Mouse (Mus musculus) gastrocnemius, postnatal 4 days (tissue): ENCODE measurements around the gene Cnppd1. TPM values are rescaled to one million over a fixed set of nuclear protein-coding genes. Genes with fewer than 3 reads are reported as not detected.

ENCODE experiments used
- DNase-seq, 2 experiments: peaks; one replicate each; pipeline ENCODE4 v3.0.0; 2021 to 2022; ENCODE audit warnings: low spot score in 2 of 2, mixed read lengths in 2 of 2
- long read RNA-seq, 2 experiments: library from polyadenylated mRNA; stranded (forward); transcript quantifications; one replicate each; pipeline ENCODE4 v2.0.0; 2021
- total RNA-seq, 2 experiments: library from RNA; stranded (reverse); gene quantifications; 2 replicates each; pipeline ENCODE4 v1.2.3; 2021

The Cnppd1 gene
- total RNA-seq = 10 to 100 TPM; 29.1 to 29.7 TPM
- long read RNA-seq, experiment 1, transcript Cnppd1-202 (9 exons, 3,669 nt) = major isoform, 19 of 46 reads
- long read RNA-seq, experiment 1, transcript Cnppd1-208 (8 exons, 2,062 nt) = minor isoform, 11 of 46 reads
- long read RNA-seq, experiment 1, partial matches to known transcripts = 4 of 46 reads
- long read RNA-seq, experiment 1, other reads (novel, unspliced or antisense) = 8 of 46 reads
- long read RNA-seq, experiment 2, transcript Cnppd1-208 (8 exons, 2,062 nt) = minor isoform, 10 of 42 reads
- long read RNA-seq, experiment 2, transcript Cnppd1-201 (10 exons, 2,429 nt) = minor isoform, 6 of 42 reads
- long read RNA-seq, experiment 2, transcript Cnppd1-202 (9 exons, 3,669 nt) = major isoform, 16 of 42 reads
- long read RNA-seq, experiment 2, partial matches to known transcripts = 2 of 42 reads
- long read RNA-seq, experiment 2, other reads (novel, unspliced or antisense) = 8 of 42 reads

GRCm38 (mm10) chr1:75142301-75143261, at the start of gene Cnppd1, which contains the start of gene Retreg2:
Gene Cnppd1 (minus strand): TSS chr1:75142711.
Gene Retreg2 (plus strand): TSS chr1:75142778.
- peak; percentile 93 to 97 for DNase-seq

DNA sequence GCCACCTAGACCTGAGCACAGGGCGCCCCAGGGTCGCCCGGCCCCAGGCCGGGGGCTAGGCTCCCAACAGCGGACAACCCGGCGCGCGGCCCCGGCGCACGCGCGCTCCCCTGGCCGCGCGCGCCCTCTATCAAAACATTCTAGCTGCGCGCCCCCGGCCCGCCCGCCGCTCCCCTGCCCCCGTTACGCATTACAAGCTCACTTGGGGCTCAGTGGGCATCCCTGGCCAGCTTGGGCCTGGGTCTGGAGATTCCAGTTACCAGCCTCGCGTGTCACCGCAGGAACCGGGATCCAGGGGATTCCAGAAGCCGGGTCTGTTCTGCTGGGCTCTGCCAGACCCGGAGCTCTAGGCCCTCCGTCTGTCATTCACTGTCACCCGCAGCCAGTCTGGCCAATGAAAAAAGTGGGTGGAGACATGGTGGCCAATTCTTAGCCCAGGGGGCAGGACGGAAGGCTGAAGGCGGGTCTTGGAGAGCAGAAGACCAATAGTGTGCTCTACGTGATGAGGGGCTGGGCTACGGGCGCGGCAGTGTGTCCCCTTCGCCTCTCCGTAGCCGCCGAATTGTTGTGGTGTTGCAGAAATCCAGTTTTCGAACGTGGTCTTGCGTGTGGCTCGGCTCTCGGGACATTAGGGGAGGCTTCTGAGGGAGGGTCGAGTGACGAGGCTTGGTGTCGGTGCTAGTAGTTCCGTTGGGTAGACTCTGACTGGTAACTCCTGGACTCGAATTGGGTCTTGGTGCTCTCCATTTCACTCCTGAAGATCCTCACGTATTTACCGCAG, 49.3 kb upstream of the Cnppd1 start, which contains the start of the genes Ankzf1 and Atg9a:
Ankzf1 (plus strand) TSS at position 530 of the 781 bp plus-strand sequence.
Atg9a (minus strand) TSS at position 575 of the 781 bp plus-strand sequence.
- DNase-seq = peak; percentile 81 to 91

DNA sequence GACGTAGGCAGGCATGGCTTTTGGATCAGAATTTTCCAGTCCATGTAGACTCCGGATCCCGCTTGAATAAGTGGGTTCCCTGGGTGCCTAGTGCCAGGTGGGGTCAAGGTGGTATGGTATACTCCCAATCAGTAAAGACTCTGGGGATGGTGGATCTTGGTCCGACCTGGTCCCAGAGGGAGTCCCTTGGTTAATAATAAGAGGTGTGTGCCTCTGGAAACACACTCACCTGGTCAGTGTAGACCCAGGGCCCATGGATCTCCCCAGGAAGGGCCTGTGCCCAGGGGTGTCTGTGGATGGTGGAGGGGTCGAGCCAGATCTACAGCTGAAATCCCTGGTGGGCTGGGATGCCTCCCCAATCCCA, 48.7 kb upstream of the Cnppd1 start:
- DNase-seq = no peak

DNA sequence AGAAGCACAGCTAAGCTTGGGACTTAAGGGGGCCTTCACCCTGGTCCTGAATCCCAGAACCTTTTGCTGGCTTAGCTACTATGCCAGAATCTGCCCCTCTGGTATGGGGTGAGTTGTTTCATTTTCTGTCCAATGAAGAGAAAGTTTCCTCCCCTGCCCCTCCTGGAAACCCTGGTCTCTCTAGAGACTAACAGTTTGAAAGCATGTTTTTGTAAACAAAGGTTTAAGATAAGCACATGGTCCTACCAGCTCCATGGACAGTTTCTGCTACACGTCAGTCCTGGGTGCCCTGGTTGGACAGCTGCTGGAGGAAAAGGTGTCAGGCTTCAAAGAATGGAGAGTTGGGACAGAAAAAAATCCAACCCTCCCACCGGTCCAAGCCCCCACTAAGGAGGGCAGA, 48.1 kb upstream of the Cnppd1 start:
- no peak for DNase-seq

DNA sequence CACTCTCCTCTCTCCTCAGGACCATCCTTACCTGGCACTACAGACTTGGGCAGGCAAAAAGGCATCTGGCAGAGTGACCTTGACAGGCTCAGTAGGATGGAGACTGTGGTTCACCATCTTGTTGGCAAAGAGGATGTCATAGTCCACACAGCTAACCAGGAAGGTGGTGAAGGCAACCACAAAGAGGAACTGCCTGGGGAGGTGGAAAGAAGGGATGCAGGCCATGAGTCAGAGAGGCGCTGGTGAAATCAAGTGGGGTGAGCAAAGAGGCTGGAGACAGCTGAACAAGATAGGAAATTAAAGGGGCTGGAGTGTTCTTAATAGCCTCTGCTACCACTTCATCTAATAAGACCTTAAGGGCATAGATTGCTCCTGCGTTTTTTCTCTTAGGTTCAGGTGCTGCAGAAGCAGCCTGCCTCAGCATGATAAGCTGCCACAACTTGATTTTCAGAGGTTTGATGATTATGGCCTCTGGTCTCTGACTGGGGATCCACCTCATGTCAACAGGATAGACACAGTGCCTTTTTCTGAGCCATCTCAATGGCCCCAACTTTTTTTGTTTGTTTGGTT, 45.5 kb upstream of the Cnppd1 start:
- no peak for DNase-seq

- DNase-seq = no peak
Measured at GRCm38 (mm10) chr1:75187126-75187525, 44.6 kb upstream of the Cnppd1 start.

GRCm38 (mm10) chr1:75185495-75185894, 43.0 kb upstream of the Cnppd1 start:
- DNase-seq = no peak

DNA sequence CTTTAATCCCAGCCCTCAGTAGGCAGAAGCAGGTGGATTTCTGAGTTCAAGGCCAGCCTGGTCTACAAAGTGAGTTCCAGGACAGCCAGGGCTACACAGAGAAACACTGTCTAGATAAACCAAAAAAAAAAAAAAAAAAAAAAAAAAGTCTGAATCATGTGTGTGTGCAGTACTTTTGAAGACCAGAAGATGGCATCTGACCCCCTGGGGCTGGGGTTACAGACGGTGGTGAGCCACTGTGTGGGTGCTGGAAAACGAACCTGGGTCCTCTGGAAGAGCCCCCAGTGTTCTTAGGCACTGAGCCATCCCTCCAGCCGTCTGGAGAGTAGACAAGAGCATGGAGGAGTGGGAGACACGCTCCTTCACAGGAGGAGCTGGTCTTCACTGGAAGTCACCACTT, 39.6 kb upstream of the Cnppd1 start:
- DNase-seq = no peak

DNA sequence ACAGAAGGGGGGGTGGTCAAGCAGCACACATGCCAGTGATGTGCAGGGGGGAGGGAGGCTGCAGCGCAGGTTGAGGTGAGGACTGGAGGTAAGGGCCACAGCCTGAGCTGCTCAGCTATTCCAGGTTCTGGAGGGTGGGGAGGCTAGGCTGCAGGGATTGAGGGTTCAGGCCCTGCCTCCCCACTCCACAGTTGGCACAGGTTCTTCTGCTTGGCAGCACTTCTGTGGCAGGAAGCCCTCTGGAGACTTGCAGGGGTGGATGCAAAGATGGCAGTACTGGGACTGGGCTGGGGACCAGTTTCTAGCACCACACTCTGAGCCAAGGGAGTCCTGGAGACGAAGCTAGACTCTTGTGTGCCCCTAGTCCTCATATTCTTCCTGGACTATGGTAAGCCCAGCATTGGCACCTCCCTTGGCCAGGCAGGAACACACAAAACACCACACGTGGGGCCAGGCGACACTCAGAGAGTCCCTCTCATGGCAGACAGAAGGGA, 38.9 kb upstream of the Cnppd1 start:
- DNase-seq = no peak

DNA sequence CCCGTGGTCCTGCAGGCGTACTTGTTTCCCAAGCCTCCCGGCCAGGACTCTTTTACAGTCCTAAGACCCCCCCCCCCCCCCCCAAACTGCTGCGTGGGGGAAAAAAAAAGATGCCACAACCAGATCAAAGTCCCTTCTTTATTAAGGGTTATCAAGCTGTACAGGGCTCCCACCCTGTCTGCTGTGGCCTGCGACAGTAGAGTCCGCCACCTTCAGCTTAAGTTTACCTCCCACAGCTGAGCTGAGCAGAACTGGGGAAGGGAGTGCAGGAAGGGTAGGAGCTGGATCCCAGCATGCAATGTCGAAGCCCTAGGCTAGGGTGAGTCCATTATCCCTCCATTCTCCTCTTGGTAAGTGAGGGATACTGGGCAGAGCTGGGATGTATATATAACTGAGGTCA, 38.2 kb upstream of the Cnppd1 start:
- no peak for DNase-seq

DNA sequence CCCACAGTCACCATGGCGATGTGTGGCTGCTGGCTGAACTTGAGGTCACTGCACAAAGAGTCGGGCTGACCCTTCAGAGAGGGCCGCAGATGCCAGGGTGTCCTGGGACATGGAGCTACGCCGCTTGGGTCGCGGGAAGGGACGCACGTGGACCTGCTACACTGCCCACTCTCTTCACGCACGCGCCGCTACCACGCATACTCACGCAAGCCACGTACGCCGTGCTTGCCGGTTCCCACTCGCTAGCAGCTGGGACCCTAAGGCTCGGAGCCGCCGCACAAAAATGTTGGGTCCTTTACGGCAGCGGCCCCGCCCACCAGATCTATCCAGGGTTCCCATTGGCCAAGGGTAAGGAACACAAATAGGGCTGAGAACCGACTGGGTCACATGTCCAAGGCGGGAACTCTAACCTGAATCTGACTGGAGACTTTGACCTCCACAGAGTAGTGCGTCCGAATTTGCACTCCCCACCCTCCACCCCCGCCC, 37.6 kb upstream of the Cnppd1 start, which contains the start of gene Abcb6:
Abcb6 (minus strand) TSS at position 288 of the 486 bp plus-strand sequence.
- peak; percentile 76 to 89 for DNase-seq

- DNase-seq = peak in 1 of 2 experiments; percentile 52
Measured at GRCm38 (mm10) chr1:75179334-75180104, 37.0 kb upstream of the Cnppd1 start.

- DNase-seq = peak; percentile 88 to 96
Measured at GRCm38 (mm10) chr1:75168472-75169464, 26.3 kb upstream of the Cnppd1 start, which contains the start of gene Zfand2b. Gene Zfand2b (plus strand): TSS chr1:75168646.

DNA sequence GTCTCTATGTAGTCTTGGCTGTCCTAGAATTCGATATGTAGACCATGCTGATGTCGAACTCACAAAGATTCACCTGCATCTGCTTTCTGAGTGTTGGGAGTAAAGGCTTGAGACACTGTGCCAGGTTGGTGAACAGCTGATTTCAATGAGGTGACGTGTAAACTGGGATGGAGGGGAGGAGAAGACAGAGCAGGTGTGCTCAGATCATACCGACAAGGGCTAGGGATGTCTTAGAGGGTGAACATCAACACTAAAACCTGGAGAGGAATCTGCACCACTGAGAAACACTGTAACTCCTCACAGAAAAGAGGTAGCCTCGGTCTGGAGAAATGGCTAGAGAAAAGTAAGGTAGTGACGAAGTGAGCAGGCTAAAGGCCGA, 25.6 kb upstream of the Cnppd1 start:
- no peak for DNase-seq

DNA sequence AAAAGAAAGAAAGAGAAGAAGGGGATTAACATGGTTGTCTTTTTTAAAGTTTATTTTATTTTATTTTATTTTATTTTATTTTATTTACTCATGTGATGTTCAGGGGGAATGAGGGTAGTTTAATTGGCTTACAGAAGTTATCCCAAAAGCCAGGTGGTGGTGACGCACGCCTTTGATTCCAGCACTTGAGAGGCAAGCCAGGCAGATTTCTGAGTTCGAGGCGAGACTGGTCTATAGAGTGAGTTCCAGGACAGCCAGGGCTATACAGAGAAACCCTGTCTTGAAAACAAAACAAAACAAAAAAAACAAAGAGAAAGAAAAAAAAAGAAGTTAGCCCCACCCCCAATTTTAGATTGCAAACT, 17.7 kb upstream of the Cnppd1 start:
- no peak for DNase-seq

DNA sequence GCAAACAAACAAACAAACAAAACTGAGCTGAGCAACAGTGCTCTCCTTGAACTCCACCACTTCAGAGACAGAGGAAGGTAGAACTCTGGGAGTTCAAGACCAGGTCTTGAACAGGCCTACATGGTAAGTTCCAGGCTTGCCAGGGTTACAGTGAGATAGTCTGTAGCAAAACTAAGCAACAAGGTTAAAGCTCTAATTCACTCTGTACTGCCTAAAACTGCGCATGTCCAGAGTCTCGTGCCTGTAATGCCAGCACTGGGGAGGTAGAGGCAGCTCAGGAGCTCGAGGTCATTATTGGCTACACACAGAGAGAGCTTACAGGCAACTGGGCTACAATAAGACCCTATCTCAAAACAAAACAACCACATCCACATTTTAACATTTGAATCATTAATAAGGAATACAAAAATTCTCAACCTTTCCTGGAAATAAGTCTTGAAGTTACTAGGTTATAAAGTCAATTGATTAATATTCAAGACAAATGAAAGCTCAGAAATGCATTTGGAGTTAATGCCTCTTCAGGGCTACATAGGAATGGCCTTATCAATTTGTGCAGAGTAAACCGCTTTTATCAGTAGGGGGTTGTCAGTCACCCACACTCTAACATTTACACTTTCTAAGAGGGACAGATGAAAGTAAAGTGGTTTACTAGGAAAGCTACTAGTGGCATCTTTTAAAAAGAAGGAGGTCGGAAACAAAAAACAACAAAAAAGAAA, 17.2 kb upstream of the Cnppd1 start:
- DNase-seq = no peak

GRCm38 (mm10) chr1:75158990-75159389, 16.5 kb upstream of the Cnppd1 start:
- DNase-seq = no peak
